Mouse (Mus musculus): ENCODE measurements around the gene Pigl.
"Not testable (repeated sequence)": the region's sequence is repeated elsewhere in the genome, so short reads cannot be mapped to it uniquely, and the experiment has no call there.

The Pigl gene

GRCm38 (mm10) chr11:62470451-62470850 lies 12.2 kb downstream of the Pigl start:
- no peak for DNase-seq

DNA sequence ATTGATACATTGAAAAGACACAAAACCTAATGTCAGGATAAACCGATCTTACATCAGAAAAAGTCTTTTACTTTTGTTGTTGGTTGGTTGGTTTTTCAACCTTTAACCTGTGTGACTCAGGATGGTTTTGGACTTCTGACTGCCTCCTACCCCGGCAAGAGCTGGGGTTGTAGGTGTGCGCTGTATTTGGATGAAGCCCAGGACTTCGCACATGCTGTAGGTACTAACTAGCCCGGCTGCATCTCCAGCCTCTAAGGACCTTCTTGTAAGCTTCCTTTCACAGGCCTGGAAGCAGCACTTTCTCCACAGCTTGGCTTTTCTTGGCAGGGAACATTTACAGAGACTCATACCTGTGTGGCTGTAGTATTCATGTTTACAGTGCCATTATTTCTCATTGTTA lies 15.3 kb downstream of the Pigl start:
- no peak for DNase-seq

GRCm38 (mm10) chr11:62476156-62476555 lies 17.9 kb downstream of the Pigl start:
- DNase-seq: no peak

DNA sequence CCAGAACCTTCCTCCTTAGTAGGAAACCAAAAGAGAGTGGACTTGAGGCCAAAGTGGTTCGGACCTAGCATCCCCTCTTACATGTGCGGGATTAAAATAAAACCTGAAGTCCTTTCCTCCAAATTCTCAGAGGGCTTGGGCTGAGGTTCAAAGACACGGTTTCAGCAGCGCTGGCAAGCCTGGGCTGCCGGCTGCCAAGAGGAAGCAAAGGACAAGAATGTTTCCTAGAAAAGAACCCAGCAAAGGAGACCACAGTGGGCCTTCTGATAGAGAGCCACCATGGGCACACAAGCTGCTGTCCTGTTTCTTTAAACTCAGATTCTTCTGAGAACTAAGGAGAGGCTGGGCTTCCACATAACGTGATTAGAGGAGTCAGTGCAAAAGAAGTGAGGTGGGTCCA lies 20.7 kb downstream of the Pigl start:
- no peak for DNase-seq

- no peak for DNase-seq
Observed at GRCm38 (mm10) chr11:62479581-62479980, 21.3 kb downstream of the Pigl start.

DNA sequence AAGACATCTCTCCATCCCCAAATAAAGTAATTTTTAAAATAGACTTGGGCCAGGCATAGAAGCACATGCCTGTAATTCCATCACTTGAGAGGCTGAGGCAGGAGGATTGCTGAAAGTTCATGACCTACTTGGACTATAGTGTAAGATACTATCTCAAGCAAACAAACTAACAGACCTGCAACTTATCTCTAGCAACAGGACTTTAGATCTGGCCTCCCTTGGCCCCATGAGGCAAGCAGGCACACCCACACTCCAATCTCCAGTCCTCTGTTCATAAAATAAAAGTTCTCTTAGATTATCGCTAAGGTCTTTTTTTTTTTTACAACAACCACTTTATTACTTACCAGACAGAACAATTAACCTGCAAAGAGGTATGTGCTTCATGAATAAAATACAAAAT lies 28.7 kb downstream of the Pigl start:
- no peak for DNase-seq

DNA sequence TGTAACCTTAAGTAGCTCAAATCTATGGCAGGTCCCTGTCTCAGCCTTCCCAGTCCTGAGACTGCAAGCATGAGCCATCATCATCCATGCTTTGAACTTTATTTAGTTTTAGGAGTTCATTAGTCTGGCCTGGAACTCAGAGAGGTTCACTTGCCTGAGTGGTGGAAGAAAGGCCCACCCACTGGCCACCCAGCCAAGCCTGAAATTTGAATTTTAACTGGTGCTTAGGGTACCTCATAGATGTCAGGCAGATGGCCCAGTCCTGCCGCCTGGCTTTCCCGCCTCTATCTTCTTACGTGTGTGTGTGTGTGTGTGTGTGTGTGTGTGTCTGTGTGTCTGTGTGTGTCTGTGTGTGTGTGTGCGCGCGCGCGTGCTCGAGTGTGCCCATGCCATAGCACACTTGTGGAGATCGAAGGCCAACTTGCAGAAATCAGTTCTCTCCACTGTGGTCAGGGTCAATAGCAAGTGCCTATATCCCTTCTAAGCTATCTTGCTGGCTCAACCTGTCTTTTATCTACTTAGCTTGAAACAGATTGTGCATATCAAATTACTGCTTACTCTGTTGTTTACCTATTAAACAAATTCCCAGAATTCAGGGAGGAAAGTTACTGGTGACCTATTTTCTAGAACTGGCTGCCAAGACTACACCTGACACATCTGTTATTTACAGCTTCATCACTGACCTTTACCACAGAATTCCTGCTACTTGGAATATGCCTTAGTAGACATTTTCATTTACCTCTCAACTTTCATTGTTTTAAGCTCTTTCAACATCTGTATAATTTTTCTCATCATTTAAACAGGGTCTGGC lies 29.5 kb downstream of the Pigl start:
- DNase-seq: no peak

- no peak for DNase-seq
Observed at GRCm38 (mm10) chr11:62493701-62494100, 35.4 kb downstream of the Pigl start.

GRCm38 (mm10) chr11:62494754-62495275 lies 36.6 kb downstream of the Pigl start:
- DNase-seq: peak; percentile 83 to 86

- DNase-seq: peak; percentile 59 to 78
Observed at GRCm38 (mm10) chr11:62495276-62495801, 37.1 kb downstream of the Pigl start.

DNA sequence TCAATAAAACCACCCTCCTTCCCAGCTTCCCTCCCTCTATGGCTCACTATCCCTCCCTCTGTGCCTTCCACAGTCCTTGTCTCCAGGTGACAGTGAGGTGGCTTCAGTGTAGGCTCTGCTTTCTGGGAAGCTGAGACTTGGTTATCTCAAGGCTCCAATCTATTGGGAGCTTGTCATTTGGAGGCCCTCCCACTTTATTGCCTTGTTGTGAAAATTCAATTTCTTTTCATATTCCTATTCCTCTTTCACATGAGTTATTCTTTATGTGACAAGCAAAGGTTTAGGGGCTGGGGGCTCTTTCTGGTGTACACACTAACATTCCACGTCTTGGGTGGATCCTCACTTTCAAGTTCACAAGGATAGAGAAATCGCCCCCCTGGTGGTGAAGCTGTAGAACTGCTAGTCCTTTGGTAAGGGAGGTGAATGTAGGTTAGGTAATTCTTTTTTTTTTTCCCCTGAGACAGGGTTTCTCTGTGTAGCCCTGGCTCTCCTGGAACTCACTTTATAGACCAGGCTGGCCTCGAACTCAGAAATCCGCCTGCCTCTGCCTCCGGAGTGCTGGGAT lies 38.0 kb downstream of the Pigl start:
- DNase-seq: peak in 1 of 2 experiments; percentile 46

- no peak for DNase-seq
Observed at GRCm38 (mm10) chr11:62497181-62497580, 38.9 kb downstream of the Pigl start.

- no peak for DNase-seq
Observed at GRCm38 (mm10) chr11:62498802-62499201, 40.5 kb downstream of the Pigl start.

DNA sequence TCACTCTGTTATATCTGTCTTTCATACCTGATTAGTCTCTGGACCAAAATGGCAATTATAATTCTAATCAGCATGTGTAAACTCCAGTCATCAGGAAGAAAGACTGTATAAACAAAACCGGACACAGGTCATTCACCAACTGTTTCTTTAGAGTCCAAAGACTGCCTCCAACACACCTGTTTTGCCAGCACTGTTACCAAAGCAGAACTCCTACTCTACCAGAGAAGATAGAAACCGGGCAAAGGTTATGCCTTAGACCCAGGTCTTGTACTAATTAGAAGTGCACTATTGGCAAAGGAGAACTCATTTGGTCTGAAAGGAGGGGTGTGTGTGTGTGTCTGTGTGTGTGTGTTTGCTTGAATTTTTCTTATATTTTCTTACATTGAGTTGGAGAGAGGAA lies 42.3 kb downstream of the Pigl start:
- no peak for DNase-seq

DNA sequence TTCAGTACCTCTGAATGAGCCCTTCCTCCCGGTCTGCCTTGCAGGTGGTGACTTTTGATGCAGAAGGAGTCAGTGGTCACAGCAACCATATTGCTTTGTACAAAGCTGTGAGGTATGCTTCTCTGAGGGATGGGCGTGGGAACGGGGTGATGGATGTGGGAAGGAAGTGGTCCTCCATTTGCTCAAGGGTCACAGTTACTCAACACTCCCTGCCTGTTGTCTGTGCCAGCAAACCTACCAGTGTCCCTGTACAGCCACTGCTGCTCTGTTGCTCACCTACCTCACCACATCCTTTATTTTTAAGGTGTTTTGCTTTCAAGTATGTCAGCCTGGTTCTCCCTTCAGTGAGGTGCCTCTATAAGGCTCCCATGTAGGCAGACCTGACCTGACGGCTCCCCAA lies 49.4 kb downstream of the Pigl start:
- DNase-seq: no peak

DNA sequence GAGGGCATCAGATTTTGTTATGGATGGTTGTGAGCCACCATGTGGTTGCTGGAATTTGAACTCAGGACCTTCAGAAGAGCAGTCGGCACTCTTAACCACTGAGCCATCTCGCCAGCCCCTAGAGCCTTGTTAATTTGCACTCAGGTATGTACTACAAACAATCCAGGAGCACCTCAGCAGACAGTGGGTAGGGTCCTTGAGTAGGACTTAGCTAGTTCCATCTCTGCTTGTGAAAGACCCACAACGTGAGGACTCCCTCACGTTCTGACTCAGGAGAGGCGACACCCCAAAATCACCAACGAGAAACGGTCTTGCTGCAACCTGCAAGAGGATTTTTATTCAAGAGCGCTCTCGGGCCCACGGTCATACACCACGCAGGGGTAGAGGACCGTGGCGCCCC lies 50.1 kb downstream of the Pigl start:
- DNase-seq: not testable (repeated sequence)

GRCm38 (mm10) chr11:62508816-62509215 lies 50.6 kb downstream of the Pigl start:
- DNase-seq: not testable (repeated sequence)

GRCm38 (mm10) chr11:62509571-62509970 lies 51.3 kb downstream of the Pigl start:
- no peak for DNase-seq

DNA sequence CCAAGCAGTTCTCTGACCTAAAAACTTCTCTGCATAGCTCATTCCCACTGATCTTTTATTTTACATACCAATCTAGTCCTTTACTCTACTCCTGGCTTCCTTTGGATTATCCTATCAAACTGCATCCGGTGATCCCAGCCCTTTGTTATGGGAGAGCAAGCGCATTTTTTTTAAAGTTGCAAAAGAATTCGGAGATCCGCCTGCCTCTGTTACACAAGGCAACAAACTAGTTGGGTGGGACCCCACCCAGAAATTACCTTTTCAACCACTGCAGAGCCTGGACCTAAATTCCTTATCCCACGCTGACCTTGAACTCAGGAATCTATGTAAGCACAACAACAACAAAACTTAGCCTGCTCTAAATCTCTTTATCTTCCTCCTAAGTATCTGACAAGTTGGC lies 52.7 kb downstream of the Pigl start:
- no peak for DNase-seq

DNA sequence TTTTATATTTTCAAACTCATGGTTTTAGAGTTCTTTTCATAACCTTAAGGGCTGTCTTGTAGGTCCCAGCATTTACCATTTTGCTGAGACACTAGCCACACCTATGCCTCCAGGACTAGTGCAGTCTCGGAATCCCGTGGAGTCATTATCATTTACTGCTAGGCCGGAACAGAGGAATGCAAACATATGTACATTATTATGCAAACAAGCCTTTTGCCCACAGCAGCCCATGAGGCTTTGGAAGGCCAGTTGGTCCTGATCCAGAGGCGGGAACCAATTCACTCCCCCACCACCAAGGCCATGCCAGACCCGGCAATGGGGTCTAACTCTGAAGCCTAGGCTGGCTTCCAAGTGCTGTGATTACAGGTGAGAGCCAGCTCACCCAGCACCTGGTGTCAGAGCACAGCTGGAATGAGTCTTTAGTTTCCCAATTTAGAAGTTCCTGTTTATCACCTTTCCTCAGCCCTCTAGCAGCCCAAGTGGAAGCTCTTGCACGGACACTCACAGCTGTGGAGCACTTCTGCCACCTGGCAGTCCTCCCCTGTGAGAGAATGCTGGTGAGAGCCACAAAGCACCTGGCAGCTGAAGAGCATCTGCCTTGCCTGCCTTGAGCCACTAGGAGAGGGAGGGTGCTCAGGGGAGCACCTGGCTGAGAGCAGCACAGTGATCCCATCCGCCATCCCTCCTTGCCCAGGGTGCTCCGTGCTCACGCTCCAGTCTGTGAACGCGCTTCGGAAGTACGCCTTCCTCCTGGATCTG lies 53.4 kb downstream of the Pigl start:
- DNase-seq: peak; percentile 16 to 35

DNA sequence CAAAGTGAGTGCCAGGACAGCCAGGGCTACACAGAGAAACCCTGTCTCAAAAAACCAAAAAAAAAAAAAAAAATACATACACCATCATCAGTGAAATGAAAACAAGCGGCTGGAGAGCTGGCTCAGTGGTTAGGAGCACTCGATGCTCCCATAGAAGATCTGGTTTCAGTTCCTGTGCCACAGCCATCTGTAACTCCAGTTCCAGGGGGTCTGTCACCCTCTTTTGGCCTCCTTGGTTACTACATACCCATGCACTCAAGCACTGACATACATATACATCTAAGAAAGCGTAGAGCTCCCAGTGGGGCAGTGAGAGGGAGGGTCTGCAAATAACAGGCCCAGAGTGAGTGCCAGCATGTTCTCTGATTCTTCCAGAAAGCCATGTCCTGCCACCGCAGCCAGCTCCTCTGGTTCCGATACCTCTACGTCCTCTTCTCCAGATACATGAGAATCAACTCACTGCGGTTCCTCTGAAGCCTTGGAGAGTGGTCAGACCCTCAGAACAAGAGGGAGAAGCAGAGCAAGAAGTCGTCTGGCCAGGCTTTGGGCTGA lies 54.3 kb downstream of the Pigl start:
- DNase-seq: no peak

- no peak for DNase-seq
Observed at GRCm38 (mm10) chr11:62513311-62513710, 55.1 kb downstream of the Pigl start.

- DNase-seq: no peak
Observed at GRCm38 (mm10) chr11:62518991-62519390, 60.7 kb downstream of the Pigl start.
